Mouse (Mus musculus): Measurements from ENCODE around the gene Adss.
"Not testable (repeated sequence)": the region's sequence is repeated elsewhere in the genome, so short reads cannot be mapped to it uniquely, and the experiment has no call there.

Adss gene

DNA sequence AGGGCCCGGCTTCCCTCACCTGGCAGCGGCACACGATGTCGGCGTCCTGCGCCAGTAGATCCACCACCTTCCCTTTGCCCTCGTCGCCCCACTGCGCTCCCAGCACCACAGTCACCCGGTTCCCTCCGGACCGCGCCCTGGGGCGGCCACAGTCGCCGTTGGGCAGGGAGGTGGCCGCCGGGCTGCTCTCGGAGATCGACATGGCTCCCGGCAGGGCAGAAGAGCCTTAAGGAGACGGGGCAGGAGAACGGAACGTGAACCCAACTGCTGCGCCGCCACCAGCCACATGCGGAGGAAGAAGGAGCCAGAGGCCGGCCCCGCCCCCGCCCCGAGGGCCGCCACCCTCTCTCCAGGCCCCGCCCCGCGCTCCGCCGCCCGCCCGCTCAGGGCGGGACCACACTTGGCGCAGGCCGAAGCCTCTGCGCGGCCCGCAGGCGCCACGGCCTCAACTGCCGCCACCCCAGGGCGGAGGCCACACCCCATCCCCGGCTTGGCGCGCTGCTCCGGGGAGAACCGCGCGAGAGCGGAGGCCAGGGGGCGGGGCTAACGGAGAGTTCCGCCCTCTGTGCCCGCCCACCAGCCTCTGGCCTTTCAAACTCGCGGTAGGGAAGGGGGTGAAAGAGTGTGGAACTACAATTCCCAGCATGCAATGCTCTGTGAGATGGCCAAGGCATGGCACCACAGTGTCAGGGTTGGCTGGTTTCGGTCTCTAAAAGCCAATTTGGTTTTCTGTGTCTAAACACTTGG lies at the start of gene Adss:
Gene Adss (minus strand): TSS at position 319 of the 747 bp plus-strand sequence.
- DNase-seq, result peak; percentile 99

DNA sequence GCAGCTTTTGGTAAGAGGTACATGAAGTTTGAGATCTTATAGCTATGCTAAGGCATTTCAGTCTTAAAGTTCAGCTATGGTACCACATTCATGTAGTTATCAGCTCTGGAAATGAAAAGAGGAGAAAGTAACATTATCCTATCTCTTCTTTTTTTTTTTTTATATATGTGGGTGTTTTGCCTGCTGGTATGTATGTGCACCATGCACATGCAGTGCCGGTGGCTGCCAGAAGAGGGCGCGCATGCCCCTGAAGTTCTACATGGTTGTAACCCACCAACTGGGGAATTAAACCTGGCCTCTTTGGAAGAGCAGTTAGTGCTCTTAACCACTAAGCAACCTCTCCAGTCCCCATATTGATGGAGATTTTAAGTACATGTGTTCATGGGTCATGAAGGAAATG lies 49.5 kb upstream of the Adss start:
- not testable (repeated sequence) for DNase-seq

DNA sequence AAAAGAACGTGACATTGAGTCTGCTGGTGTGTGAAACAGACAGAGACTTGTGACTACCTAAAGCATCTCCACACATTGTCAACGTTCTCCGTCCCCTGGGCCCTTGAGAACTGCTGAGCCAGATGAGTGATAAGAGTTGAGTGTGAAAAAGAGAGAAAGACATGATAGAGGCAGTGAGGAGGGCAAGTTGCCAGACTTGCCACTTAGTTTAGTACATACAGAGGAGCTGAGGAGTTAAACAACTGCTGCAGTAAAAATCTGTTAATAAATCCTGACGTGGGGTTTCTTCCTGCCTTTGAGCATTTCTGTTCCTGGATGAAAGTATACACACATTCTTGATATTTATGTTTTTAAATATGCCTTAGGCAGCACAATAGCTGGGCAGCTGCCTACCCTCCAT lies 31.5 kb upstream of the Adss start:
- not testable (repeated sequence) for DNase-seq

- not testable (repeated sequence) for DNase-seq
These were observed 10.5 kb upstream of the Adss start for GRCm38 (mm10) chr1:177806772-177807171.

- no peak for DNase-seq
These were observed 7.2 kb upstream of the Adss start for GRCm38 (mm10) chr1:177803511-177803910.

GRCm38 (mm10) chr1:177797151-177797755 lies 942 bp upstream of the Adss start:
- DNase-seq, result peak; percentile 54

DNA sequence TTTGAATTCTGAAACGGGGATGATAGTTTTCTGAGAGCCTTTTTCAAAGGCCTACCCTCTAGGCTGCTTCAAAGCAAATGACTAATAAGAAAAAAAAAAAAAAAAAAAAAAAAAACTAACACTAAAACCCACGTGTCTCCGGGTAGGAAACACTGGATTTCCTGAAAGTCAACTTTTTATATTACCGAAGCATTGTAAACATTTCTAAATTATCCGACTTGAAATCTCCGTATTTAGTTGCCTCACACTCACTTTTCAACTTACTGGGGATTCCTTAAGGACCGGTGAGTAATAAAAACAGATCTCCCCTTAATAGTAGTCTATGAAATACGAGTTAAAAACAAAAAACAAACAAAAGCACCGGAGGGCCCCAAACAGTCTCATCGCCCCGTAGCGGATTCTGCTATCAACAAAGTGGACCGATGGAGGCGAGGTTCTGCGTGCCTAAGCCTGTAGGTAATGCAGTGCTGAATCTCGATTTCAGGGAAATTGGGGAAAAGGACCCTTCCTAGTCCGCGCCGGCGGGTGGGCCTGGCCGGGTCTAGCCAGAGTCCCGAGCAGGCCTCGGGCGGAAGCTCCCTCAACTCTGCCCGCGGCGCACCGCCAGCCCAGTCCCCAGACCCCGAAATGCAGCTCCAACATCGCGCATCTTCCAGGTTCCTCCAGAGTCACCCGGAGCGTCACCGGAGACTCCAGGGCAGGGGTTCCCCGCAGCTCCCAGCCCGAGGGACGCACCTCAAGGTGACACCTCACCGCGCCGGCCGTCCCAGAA lies 704 bp downstream of the Adss start:
- DNase-seq, result no peak

DNA sequence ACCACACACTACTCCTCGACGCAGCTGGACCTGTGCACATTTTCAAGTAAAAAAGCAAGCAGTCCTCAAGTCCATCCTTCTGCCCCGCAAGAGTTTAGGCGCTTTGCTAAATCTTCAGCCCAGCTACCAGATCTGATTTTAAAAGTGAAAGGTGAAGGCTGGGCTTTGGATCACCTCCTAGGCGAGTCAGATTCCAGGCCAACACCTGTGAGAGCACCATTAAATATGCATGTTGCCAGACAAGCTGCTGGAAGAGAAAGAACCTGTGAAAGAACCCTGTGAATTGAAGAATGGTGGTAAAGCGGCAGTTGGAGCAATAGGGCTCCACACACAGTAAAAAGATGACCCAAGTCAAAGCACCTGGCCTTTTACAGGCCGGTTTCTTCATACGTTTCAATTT lies 1.4 kb downstream of the Adss start:
- DNase-seq, result peak; percentile 18

DNA sequence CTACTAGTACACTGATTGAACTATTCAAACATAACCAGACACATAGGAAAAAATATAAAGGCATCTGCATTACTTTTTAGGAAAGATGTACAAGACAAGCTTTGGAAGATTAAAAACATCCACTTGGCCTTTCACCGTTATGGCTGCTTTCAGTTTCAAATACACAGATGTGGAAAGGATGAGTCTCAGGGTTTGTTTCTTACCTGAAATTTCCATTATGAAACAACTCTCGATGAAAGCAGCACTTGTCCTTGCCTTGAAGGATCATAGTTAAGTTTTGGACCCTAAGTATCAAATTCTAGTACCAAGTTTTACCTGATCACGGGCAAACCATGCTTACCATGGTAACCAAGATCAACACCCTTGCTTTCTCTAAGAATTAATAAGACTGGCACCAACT lies 3.5 kb downstream of the Adss start:
- no peak for DNase-seq

DNA sequence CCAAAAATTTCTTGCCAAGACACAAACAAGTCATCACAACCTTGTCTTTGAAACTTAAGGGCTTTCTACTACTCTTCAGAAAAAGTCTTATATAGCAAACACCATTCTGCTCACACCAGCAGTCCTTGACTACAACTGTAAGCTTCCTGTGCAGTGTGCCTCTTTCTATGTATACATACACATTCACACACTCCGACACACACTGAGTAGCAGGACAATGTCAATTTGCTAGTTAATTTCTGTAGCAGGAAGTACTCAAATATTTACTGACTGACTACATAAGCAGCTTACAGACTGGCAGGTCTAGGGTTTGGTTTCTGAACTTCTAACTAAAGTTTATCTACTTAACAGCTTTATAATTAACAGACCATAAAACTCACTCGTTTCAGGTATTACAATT lies 18.9 kb downstream of the Adss start:
- no peak for DNase-seq

DNA sequence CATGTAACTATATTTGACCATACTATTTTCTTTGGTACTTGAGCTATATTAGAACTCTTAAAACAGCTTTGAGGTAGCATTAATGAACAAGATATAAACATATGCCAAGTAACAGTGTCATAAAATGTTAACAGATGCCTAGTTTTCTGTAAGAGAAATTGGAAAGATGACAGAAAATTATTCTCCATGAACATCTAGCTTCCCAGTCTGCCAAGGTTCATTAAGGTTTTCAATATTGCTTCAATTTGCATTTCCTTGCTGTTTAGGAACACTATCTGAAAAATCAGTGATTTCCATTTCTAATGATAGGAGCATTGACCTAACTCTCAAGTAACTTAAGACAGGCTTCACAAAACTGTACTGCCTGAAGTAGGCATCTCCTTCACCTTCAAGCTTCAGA lies 27.4 kb downstream of the Adss start:
- no peak for DNase-seq

DNA sequence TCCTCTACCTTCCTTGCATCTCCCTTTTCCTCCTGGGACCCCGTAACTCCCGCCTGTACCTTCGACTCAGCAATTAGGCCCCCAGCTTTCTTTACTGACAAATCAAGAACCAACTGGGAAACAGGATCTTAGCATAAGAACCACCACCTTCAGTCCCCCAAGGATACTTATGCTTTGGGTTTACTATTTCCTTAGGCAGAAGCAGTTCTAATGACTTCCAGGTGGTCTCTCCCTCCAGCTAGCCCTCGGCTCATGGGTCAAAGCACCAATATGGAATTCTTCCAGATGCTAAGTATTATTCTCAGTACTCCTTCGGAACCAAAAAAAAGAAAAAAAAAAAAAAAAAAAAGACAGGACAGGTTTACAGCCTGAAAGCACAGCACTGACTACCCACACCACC lies 39.1 kb downstream of the Adss start:
- DNase-seq, result no peak

DNA sequence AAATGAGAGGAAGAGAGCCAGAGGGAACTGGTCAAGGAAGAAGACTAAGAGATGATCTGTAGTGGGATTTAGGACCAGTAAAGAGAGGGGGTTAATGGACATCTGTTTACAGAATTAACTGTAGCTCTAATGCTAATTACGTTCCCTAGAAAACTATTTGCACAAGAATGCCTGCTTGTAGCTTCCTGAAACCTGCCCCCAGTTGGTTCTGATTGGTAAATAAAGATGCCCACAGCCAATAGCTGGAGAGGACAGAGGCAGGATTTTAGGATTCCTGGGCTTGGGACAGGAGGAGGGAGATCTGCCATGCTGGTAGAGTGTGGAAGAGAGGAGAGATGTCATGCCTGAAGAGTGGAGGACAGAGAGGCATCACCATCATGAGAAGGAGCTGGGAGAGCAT lies 42.8 kb downstream of the Adss start:
- no peak for DNase-seq

DNA sequence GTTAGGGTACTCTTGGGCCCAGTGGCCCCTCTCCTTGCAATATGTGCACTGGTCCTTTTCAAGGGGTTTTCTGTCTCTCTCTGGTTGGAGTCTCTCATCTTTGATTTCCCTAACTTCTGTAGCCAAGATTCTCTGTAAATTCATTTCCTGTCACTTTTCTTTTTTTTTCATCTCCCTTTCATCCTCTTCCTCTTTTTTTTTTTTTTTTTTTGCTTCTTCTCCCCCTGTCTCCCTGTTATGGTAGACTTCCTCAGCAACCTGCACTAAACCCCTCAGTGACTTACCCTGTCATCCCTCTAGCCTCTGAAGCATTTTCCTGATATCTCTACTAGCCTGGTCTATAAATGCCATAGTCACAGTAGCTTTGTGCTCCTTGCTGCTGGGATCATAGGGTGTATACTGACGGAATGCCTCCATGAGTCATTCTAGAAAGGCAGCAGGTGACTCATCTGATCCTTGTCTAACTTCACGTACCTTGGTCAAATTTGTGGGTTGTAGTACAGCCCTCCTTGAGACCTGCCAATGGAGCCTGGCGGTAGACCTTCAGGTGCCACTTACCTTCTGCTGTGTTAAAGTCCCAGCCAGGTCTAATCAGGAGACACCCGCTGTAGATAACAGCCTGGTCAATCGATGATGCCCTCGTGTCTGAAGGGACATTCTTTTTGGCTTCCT lies 48.3 kb downstream of the Adss start:
- no peak for DNase-seq

- no peak for DNase-seq
These were observed 51.6 kb downstream of the Adss start for GRCm38 (mm10) chr1:177744521-177745325.

DNA sequence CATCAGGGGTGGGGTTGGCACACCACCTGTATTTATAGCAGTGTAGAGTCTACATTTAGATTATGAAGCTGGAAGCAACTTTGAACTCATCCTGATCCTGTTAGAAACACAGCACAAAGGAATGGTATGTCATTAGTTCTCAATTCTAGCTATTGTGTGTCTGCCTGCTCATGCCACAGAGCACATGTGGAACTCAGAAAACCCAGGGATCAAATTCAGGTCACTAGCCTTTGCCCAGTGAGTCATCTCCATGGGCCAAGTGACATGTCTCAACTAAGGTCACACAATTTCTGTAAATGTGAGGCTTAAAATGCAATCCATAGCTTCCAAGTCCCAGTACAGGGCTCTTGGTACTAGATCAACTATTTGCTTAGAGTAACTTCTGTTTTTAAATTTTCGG lies 54.2 kb downstream of the Adss start:
- DNase-seq, result no peak

DNA sequence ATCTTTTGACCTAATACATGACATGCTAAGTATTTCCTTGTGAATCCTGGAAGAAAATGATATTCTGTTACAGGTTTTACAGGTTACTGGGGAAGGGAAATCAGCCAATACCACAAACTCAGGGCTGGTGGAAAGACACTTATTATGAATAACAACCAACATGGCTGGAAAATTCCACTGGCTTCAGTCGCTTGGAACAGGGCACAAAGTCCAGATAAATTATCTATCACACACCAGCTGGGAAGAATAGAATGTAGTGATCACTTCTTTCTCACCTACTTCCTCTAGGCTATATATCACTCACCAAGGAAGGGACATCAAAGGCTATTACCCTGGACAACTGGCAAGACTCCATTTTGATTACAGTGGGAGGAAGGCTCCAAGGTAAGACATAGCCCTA lies 55.6 kb downstream of the Adss start:
- DNase-seq, result no peak

GRCm38 (mm10) chr1:177737505-177738105 lies 58.7 kb downstream of the Adss start:
- no peak for DNase-seq

- DNase-seq, result no peak
These were observed 64.3 kb downstream of the Adss start for GRCm38 (mm10) chr1:177731973-177732372.

DNA sequence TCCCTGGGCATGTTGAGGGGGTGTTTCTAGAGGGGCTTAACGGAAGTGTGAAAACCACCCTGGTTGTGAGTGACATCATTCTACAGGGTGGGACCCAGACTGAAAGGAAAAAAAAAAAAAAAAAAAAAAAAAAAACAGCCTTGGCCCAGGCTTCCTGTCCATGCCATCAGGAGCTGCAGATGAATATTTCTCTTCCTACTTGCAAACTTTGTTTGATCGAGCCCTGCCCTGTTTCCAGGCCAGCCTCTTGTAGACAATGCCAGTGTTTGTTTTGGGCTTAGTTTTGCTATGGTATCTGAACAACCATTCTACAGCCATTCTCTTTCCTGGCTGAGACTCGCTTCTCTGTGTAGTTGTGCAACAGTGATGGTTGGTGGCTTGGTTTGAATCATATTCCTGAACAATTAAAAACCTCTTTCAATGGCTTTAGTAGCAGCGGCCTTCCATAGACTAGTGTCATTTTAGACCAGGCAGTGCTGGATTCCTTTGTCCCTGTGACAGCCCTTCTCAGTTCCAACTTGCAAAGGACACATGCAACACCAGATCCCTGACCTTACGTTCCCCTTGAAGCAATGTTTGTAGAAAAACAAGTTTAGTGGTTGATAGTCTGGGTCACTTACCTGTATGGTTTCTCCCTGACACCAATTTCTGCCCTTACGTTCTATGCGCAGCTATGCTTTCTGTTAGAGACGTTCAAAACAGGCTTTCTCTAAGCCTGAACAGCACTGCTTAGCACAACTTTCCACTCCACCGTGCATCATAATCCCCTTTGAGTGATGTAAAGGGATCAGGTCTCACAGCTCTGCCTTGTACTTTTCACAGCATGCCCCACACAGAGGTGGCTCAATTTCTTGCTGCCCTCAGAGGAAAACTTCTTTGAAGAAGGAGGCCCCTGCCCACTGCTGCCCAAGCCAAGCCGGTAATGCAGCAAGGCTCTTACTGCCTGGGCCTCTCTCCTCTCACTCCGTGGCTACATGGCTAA lies 67.0 kb downstream of the Adss start, which contains the start of gene 1700016C15Rik:
Gene 1700016C15Rik (plus strand): TSS at position 772 of the 982 bp plus-strand sequence.
- no peak for DNase-seq
